Mouse (Mus musculus) yolk sac, embryonic 10.5 days (tissue): ENCODE measurements around the gene Tfap2c.
A peak's percentile ranks its signal among the peaks of the same experiment; 100 is the strongest.

Experiments
- DNase-seq: peaks from one replicate; pipeline ENCODE4 v3.0.0-alpha.2; 2017; ENCODE audit warnings: low spot score

Tfap2c gene

GRCm38 (mm10) chr2:172551081-172551720, 1.8 kb downstream of the Tfap2c start:
- DNase-seq, result peak; percentile 36

- no peak for DNase-seq
These were observed 2.5 kb downstream of the Tfap2c start for GRCm38 (mm10) chr2:172551872-172552271.

GRCm38 (mm10) chr2:172552666-172553065, 3.3 kb downstream of the Tfap2c start:
- DNase-seq, result no peak

GRCm38 (mm10) chr2:172554211-172554610, 4.8 kb downstream of the Tfap2c start:
- DNase-seq, result no peak

- DNase-seq, result no peak
These were observed 9.5 kb downstream of the Tfap2c start for GRCm38 (mm10) chr2:172558674-172559468.

- no peak for DNase-seq
These were observed 11.6 kb downstream of the Tfap2c start for GRCm38 (mm10) chr2:172561016-172561415.

GRCm38 (mm10) chr2:172567835-172568234, 18.4 kb downstream of the Tfap2c start:
- no peak for DNase-seq

- no peak for DNase-seq
These were observed 19.1 kb downstream of the Tfap2c start for GRCm38 (mm10) chr2:172568466-172568865.

- DNase-seq, result no peak
These were observed 27.9 kb downstream of the Tfap2c start for GRCm38 (mm10) chr2:172577196-172577766.

GRCm38 (mm10) chr2:172579221-172579620, 29.8 kb downstream of the Tfap2c start:
- DNase-seq, result no peak

GRCm38 (mm10) chr2:172580536-172581265, 31.3 kb downstream of the Tfap2c start:
- no peak for DNase-seq

GRCm38 (mm10) chr2:172583312-172583711, 33.9 kb downstream of the Tfap2c start:
- no peak for DNase-seq

- no peak for DNase-seq
These were observed 35.9 kb downstream of the Tfap2c start for GRCm38 (mm10) chr2:172585329-172585728.

GRCm38 (mm10) chr2:172589048-172589447, 39.7 kb downstream of the Tfap2c start:
- no peak for DNase-seq

- no peak for DNase-seq
These were observed 41.4 kb downstream of the Tfap2c start for GRCm38 (mm10) chr2:172590839-172591238.

GRCm38 (mm10) chr2:172594326-172594725, 44.9 kb downstream of the Tfap2c start:
- no peak for DNase-seq

GRCm38 (mm10) chr2:172597056-172597455, 47.7 kb downstream of the Tfap2c start:
- DNase-seq, result no peak

GRCm38 (mm10) chr2:172597881-172598280, 48.5 kb downstream of the Tfap2c start:
- no peak for DNase-seq

- DNase-seq, result no peak
These were observed 55.2 kb downstream of the Tfap2c start for GRCm38 (mm10) chr2:172604625-172605024.

GRCm38 (mm10) chr2:172605642-172606041, 56.2 kb downstream of the Tfap2c start:
- DNase-seq, result no peak

- no peak for DNase-seq
These were observed 58.3 kb downstream of the Tfap2c start for GRCm38 (mm10) chr2:172607710-172608109.
